Mouse (Mus musculus) myocyte (in vitro differentiated cells): ENCODE measurements around the gene Nek2. TPM values are rescaled to one million over a fixed set of nuclear protein-coding genes. Genes with fewer than 3 reads are reported as not detected.

Experiments
- H3K27me3 ChIP-seq: one replicate; pipeline ENCODE4 v1.6.1; 2011; ENCODE audit not compliant: control insufficient read depth, insufficient read depth, insufficient read length
- H3K36me3 ChIP-seq: one replicate; pipeline ENCODE4 v1.6.1; 2011; ENCODE audit not compliant: control insufficient read depth, insufficient read depth
- H3K4me2 ChIP-seq: one replicate; pipeline ENCODE4 v1.6.1; 2011; ENCODE audit warnings: low read depth, control low read depth
- H3K4me3 ChIP-seq: one replicate; pipeline ENCODE4 v1.5.1; 2011; ENCODE audit warnings: mild to moderate bottlenecking, control low read depth, moderate library complexity
- H3K79me2 ChIP-seq: one replicate; pipeline ENCODE4 v1.6.1; 2011; ENCODE audit not compliant: control insufficient read depth, insufficient read depth
- H3ac ChIP-seq: one replicate; pipeline ENCODE4 v1.6.1; 2011; ENCODE audit not compliant: control insufficient read depth, insufficient read length
- CEBPB ChIP-seq: IDR thresholded peaks from 2 replicates; pipeline ENCODE4 v1.6.1; 2011; ENCODE audit warnings: mild to moderate bottlenecking, moderate library complexity; ENCODE audit not compliant: poor library complexity, insufficient read depth, severe bottlenecking
- E2F4 ChIP-seq: IDR thresholded peaks from one replicate; pipeline ENCODE4 v1.6.1; 2011; ENCODE audit warnings: mild to moderate bottlenecking, control low read depth, moderate library complexity; ENCODE audit not compliant: insufficient read depth
- MAX ChIP-seq: IDR thresholded peaks from one replicate; pipeline ENCODE4 v1.6.1; 2011; ENCODE audit warnings: low read depth, mild to moderate bottlenecking, control low read depth
- MYOD1 ChIP-seq, 3 experiments: IDR thresholded peaks; one replicate each; pipeline ENCODE4 v1.6.1; 2011; ENCODE audit warnings: control low read depth in 2 of 3, low read depth in 2 of 3, mild to moderate bottlenecking in 2 of 3, moderate library complexity in 1 of 3; ENCODE audit not compliant: insufficient read length in 2 of 3, control insufficient read depth in 1 of 3
- MYOG ChIP-seq, 3 experiments: IDR thresholded peaks; one replicate each; pipeline ENCODE4 v1.6.1; 2011; ENCODE audit warnings: control low read depth in 2 of 3, low read depth in 2 of 3, mild to moderate bottlenecking in 2 of 3; ENCODE audit not compliant: insufficient read length in 2 of 3, control insufficient read depth in 1 of 3, insufficient read depth in 1 of 3
- POLR2A ChIP-seq: IDR thresholded peaks from one replicate; pipeline ENCODE4 v1.6.1; 2011; ENCODE audit warnings: low read depth, mild to moderate bottlenecking, control low read depth, moderate library complexity; ENCODE audit not compliant: insufficient read length
- POLR2AphosphoS2 ChIP-seq: IDR thresholded peaks from one replicate; pipeline ENCODE4 v1.6.1; 2011; ENCODE audit warnings: low read depth, control low read depth; ENCODE audit not compliant: insufficient read length
- REST ChIP-seq: IDR thresholded peaks from one replicate; pipeline ENCODE4 v1.6.1; 2011; ENCODE audit warnings: mild to moderate bottlenecking, control low read depth, moderate library complexity; ENCODE audit not compliant: insufficient read depth, insufficient read length
- SRF ChIP-seq: IDR thresholded peaks from one replicate; pipeline ENCODE4 v1.6.1; 2011; ENCODE audit warnings: low read depth; ENCODE audit not compliant: control insufficient read depth, insufficient read length
- TCF12 ChIP-seq: IDR thresholded peaks from one replicate; pipeline ENCODE4 v1.6.1; 2011; ENCODE audit warnings: mild to moderate bottlenecking, control low read depth; ENCODE audit not compliant: poor library complexity, insufficient read depth, severe bottlenecking
- TCF3 ChIP-seq: IDR thresholded peaks from one replicate; pipeline ENCODE4 v1.6.1; 2011; ENCODE audit warnings: low read depth, control low read depth; ENCODE audit not compliant: insufficient read length
- USF1 ChIP-seq: IDR thresholded peaks from one replicate; pipeline ENCODE4 v1.6.1; 2011; ENCODE audit warnings: low read depth, mild to moderate bottlenecking, control low read depth, moderate library complexity
- polyA plus RNA-seq: library from polyadenylated mRNA; unstranded; fragments of >200 nt; fragmentation: generic; extraction: Trizol; gene quantifications from one replicate; pipeline ENCODE4 v1.2.1, GENCODE M21; 2012; ENCODE audit warnings: missing spikeins

The Nek2 gene
- polyA plus RNA-seq, 1 experiment: 21.2 TPM

- Histone ChIP-seq H3K36me3 (no peaks in the 10 kb centered on the region), H3K27me3 (no peaks in the 10 kb centered on the region), H3K4me2 (no peak overlapping the region), H3ac (no peak overlapping the region), H3K4me3 (no peak overlapping the region), H3K79me2 (no peaks in the 10 kb centered on the region)
- TF ChIP-seq TCF3: no peak
- TF ChIP-seq REST: no peak
- no peak for TF ChIP-seq CEBPB
- TF ChIP-seq MYOD1 (IDR thresholded peaks at IDR 0.05; ENCODE audit: control insufficient read depth in 1 of 3, insufficient read length in 2 of 3, low read depth in 2 of 3): no peak
- no peak for TF ChIP-seq POLR2AphosphoS2
- TF ChIP-seq MYOG (IDR thresholded peaks at IDR 0.05; ENCODE audit: control insufficient read depth in 1 of 3, insufficient read depth in 1 of 3, insufficient read length in 2 of 3, low read depth in 2 of 3): no peak
- TF ChIP-seq SRF: no peak
- no peak for TF ChIP-seq POLR2A
- TF ChIP-seq MAX: no peak
Measured at GRCm38 (mm10) chr1:191880247-191880646, 59.0 kb downstream of the Nek2 start.

GRCm38 (mm10) chr1:191880921-191881609 is 59.8 kb downstream of the Nek2 start:
- 0 out of 2 replicates have a peak, but pooled peaks have one; percentile 32 for TF ChIP-seq CEBPB
- TF ChIP-seq E2F4: no peak
- no peak for TF ChIP-seq POLR2AphosphoS2
- TF ChIP-seq TCF12: no peak
- no peak for TF ChIP-seq REST
- no peak for TF ChIP-seq MYOG (IDR thresholded peaks at IDR 0.05; ENCODE audit: control insufficient read depth in 1 of 3, insufficient read depth in 1 of 3, insufficient read length in 2 of 3, low read depth in 2 of 3)
- Histone ChIP-seq H3K4me3 (no peak overlapping the region), H3K4me2 (peak overlapping the region; percentile 50), H3K79me2 (no peaks in the 10 kb centered on the region), H3K36me3 (no peaks in the 10 kb centered on the region), H3K27me3 (no peaks in the 10 kb centered on the region), H3ac (no peak overlapping the region)

- no peaks in the 10 kb centered on the region for H3K36me3 ChIP-seq
- no peaks in the 10 kb centered on the region for H3K27me3 ChIP-seq
- no peaks in the 10 kb centered on the region for H3K79me2 ChIP-seq
- H3K4me2 ChIP-seq: peak overlapping the region; percentile 50
- no peak overlapping the region for H3ac ChIP-seq
- TF ChIP-seq SRF (no peak), POLR2AphosphoS2 (no peak), TCF3 (no peak), CEBPB (no peak), MYOG (IDR thresholded peaks at IDR 0.05; ENCODE audit: control insufficient read depth in 1 of 3, insufficient read depth in 1 of 3, insufficient read length in 2 of 3, low read depth in 2 of 3) (no peak), MAX (no peak), USF1 (no peak)
- no peak overlapping the region for H3K4me3 ChIP-seq
Measured at GRCm38 (mm10) chr1:191881663-191882062, 60.4 kb downstream of the Nek2 start.

Other genes with a start within 250 kb of the Nek2 start
- gene Dtl, start 245.9 kb upstream of the Nek2 start, polyA plus RNA-seq: 1.2 TPM
- 17.5 TPM for gene Ints7, start 245.8 kb upstream of the Nek2 start, polyA plus RNA-seq
- gene Lpgat1, start 103.6 kb upstream of the Nek2 start, polyA plus RNA-seq: 16.3 TPM
- 3.9 TPM for gene Slc30a1, start 85.3 kb downstream of the Nek2 start, polyA plus RNA-seq
- gene Rd3, start 155.9 kb downstream of the Nek2 start, polyA plus RNA-seq: not detected